Mouse (Mus musculus): ENCODE measurements around the gene Tdo2. TPM values are rescaled to one million over a fixed set of nuclear protein-coding genes. Genes with fewer than 3 reads are reported as not detected.

Gene Tdo2
- total RNA-seq, 2 experiments from 2014 or later, result not detected

DNA sequence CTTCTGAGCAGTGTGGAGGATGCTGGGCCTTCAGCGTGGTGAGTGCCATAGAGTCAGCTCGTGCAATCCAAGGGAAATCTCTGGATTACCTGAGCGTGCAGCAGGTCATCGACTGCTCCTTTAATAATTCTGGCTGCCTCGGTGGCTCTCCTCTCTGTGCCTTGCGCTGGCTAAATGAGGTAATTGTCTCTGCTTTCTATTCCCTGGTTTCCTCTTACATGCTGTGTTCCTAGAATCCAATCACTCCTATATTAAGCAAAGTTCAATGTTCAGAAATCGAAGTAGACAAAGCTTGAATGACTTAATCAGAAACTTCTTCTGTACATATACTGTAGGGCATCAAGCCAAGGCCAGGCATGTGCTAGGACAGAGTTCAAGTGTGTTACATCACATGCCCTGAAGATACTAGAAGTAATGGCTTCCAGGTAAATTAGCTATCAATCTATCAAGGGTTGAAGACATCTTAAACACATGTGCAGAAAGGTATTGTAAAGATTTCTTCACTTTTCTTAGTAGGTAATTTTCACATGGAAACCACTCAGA lies 31.1 kb downstream of the Tdo2 start:
- no peak for ATAC-seq (replicated peaks; ENCODE audit: poor library complexity, severe bottlenecking)

DNA sequence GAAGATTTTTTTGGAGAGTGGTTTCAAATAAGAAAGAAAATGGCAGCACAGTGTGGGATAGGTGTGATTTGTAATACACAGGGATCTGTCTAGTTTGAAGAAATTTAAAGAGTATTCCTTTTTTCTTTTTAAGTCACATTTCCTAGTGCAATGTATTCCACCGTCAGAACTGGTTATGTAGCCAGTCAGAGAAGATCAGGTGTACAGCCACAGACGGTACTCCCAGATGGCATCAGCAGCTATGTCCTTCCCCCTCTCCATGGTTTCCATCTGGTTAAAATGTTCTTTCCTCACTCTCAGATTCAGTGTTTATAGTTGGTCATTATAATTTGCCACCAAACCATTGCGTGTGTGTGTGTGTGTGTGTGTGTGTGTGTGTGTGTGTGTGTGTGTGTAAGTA lies 32.9 kb downstream of the Tdo2 start:
- no peak for ATAC-seq (replicated peaks; ENCODE audit: poor library complexity, severe bottlenecking)

- no peak for ATAC-seq (replicated peaks; ENCODE audit: poor library complexity, severe bottlenecking)
Measured at GRCm38 (mm10) chr3:81942341-81942740, 33.7 kb downstream of the Tdo2 start.

- no peak for ATAC-seq (replicated peaks; ENCODE audit: poor library complexity, severe bottlenecking)
Measured at GRCm38 (mm10) chr3:81938924-81939323, 37.1 kb downstream of the Tdo2 start.

DNA sequence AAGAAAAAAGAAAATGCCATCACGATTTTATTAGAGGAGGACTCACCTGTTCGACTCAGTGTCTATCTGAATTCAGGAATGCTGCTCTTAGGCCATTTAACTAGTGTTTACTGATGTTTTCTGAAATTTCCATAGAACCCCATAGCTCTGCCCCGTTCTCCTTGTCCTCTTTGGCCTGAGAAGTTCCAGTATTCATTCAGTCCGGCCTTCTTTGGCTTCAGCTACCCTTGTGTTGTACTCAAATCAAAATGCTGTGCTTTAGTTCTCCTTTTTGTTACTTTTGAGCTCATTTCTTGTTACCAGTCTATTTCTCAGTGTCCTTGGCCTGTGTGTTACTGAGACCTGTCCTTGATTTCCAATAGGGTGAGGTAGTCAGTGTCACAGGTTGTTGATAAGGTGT lies 42.7 kb downstream of the Tdo2 start:
- ATAC-seq (replicated peaks; ENCODE audit: poor library complexity, severe bottlenecking), result no peak

- peak; percentile 96 for ATAC-seq (replicated peaks; ENCODE audit: poor library complexity, severe bottlenecking)
Measured at GRCm38 (mm10) chr3:81932141-81933101, 43.6 kb downstream of the Tdo2 start, which contains the start of gene Ctso. Gene Ctso, plus strand, starts transcription at chr3:81932601.

GRCm38 (mm10) chr3:81931695-81932094 lies 44.3 kb downstream of the Tdo2 start:
- peak; percentile 29; the same call in 1 of the 2 replicates for ATAC-seq (replicated peaks; ENCODE audit: poor library complexity, severe bottlenecking)

GRCm38 (mm10) chr3:81929073-81929472 lies 46.9 kb downstream of the Tdo2 start:
- no peak for ATAC-seq (replicated peaks; ENCODE audit: poor library complexity, severe bottlenecking)

GRCm38 (mm10) chr3:81926764-81927325 lies 49.2 kb downstream of the Tdo2 start:
- ATAC-seq (replicated peaks; ENCODE audit: poor library complexity, severe bottlenecking), result no peak

DNA sequence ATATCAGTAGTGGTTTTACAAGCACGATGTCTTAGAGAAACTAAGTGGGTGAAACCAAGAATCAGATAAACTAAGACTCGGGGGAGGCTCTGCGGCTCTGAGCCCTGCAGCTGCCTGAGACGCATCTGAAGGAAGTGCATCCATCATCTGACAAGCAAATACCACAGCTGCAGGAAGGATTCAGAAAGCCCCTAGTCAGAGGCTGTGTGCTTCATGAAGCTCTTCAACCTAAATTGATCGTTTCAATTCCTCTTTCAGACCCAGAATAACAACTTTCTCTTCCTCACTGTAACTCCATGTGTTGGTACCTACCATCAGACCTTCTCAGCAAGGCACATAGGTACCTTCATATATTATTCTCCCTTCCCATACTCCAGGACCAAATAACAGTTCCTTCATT lies 50.1 kb downstream of the Tdo2 start:
- ATAC-seq (replicated peaks; ENCODE audit: poor library complexity, severe bottlenecking), result peak; percentile 94

GRCm38 (mm10) chr3:81924931-81925330 lies 51.1 kb downstream of the Tdo2 start:
- peak; percentile 66 for ATAC-seq (replicated peaks; ENCODE audit: poor library complexity, severe bottlenecking)

GRCm38 (mm10) chr3:81922910-81923309 lies 53.1 kb downstream of the Tdo2 start:
- ATAC-seq (replicated peaks; ENCODE audit: poor library complexity, severe bottlenecking), result peak; percentile 42; the same call in 1 of the 2 replicates

- no peak for ATAC-seq (replicated peaks; ENCODE audit: poor library complexity, severe bottlenecking)
Measured at GRCm38 (mm10) chr3:81919681-81920080, 56.3 kb downstream of the Tdo2 start.

DNA sequence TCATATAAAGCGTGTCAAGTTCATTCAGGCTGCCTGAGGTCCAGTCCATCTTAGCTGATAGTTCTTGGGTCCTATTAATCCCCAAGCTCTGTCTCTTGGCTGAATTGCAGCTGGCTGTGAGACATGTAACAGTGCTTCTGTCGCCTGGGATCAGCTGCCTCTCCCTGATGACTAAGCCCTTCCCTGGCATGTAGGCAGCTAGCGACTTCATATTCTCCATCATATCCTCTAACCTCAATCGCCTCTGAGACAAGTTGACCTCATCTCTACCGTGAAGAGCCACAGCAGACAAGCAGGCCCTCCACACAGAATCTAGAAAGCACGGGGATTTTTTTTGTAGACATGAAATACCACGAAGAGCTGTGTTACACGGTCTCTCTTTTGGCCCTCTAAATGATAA lies 57.8 kb downstream of the Tdo2 start:
- ATAC-seq (replicated peaks; ENCODE audit: poor library complexity, severe bottlenecking), result no peak

- ATAC-seq (replicated peaks; ENCODE audit: poor library complexity, severe bottlenecking), result no peak
Measured at GRCm38 (mm10) chr3:81917354-81917935, 58.6 kb downstream of the Tdo2 start.

DNA sequence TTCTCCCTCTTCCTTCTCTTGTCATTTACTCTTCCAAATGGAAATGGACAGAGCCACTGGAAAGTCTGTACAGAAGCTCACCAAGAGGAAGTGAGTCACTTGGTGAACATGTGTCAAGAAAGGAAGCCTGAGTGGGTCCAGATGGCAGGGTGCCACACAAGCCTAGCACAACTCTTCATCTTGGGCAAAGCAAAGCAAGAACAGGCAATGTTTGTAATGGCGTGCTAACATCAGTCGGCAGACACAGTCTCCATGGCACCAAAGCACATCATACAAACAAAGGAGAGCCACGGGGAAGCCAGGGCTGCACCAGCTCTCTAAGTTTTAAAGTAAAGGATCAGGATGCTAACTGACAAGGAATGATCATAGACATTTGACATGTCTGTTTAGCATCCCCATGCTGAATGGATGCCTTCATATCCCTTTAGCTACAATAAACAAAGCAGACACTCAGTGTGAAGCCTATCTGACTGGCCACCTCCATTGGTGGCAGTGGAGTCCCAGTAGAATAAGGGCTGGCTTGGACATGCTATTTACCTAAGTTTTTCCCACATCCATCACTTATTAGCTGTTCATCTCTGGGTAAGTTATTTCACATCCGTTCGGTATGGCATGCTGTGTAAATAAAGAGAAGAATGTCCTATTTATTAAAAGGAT lies 59.8 kb downstream of the Tdo2 start:
- no peak; the same call in 1 of the 2 replicates for ATAC-seq (replicated peaks; ENCODE audit: poor library complexity, severe bottlenecking)

DNA sequence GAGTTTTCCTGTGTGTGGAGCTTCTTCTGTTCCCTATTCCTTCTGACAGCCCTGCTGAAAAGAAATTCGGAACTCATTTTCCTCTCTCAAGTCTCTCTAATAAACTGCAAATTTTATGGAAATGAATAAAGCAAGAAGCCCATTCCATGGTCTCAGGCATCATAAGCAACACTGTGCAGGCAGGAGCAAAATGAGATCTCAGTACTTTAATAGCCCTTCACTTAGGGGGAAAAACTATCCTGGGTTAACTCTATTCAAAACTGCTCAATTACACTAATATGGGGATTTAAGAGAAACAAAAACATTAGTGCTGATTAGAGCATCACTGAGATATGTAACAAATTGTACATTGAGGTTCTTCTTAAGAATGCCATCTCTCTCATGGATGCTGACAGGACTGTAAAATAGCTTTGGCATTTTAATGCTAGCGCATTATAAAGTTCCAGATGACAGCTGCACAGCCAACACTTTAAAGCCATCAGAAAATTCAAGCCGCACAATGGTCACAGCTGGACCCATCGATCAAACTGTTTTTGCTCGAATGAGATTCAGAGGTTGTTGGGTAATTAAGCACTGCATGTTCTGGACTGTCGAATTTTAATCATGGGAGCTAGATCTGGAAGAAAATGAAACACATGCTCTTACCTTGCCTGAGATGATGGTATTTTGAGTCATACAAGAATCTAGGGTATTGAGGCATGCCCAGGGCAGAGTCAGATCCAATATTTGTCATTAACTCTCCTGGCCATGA lies 65.5 kb downstream of the Tdo2 start:
- no peak for ATAC-seq (replicated peaks; ENCODE audit: poor library complexity, severe bottlenecking)
